Mouse (Mus musculus) forebrain, embryonic 12.5 days (tissue): ENCODE measurements around the gene Fgfr2. TPM values are rescaled to one million over a fixed set of nuclear protein-coding genes. Genes with fewer than 3 reads are reported as not detected.
A peak's percentile ranks its signal among the peaks of the same experiment; 100 is the strongest.

Source experiments
- ATAC-seq: fragments of 200-750 bp; cut with Nextera tagmentation; 2 replicates; pipeline ENCODE4 v1.8.0; 2017; ENCODE audit warnings: moderate TSS enrichment; ENCODE audit not compliant: low FRiP score
- H3K27ac ChIP-seq: fragments of 300-500 bp; sonication (generic); 2 replicates; pipeline ENCODE4 v1.5.1; 2016; ENCODE audit warnings: mild to moderate bottlenecking
- H3K27me3 ChIP-seq: fragments of 300-500 bp; sonication (generic); 2 replicates; pipeline ENCODE4 v1.6.1; 2016; ENCODE audit warnings: mild to moderate bottlenecking
- H3K36me3 ChIP-seq: fragments of 300-500 bp; sonication (generic); replicated peaks from 2 replicates; pipeline ENCODE4 v1.6.1; 2016; ENCODE audit warnings: mild to moderate bottlenecking
- H3K4me1 ChIP-seq: fragments of 300-500 bp; sonication (generic); 2 replicates; pipeline ENCODE4 v1.6.1; 2016
- H3K4me2 ChIP-seq: fragments of 300-500 bp; sonication (generic); 2 replicates; pipeline ENCODE4 v1.6.1; 2016; ENCODE audit warnings: mild to moderate bottlenecking, moderate library complexity
- H3K4me3 ChIP-seq: fragments of 300-500 bp; sonication (generic); replicated peaks from 2 replicates; pipeline ENCODE4 v1.5.1; 2016; ENCODE audit warnings: mild to moderate bottlenecking
- H3K9ac ChIP-seq: fragments of 300-500 bp; sonication (generic); 2 replicates; pipeline ENCODE4 v1.6.1; 2016; ENCODE audit warnings: mild to moderate bottlenecking
- H3K9me3 ChIP-seq: fragments of 300-500 bp; sonication (generic); 2 replicates; pipeline ENCODE4 v1.6.1; 2016
- WGBS: fragments of 180-500 bp; shearing (Covaris S2); methylation state at CpG from one replicate; pipeline ENCODE4 v1.1.7; 2016; 5-methylcytosine and 5-hydroxymethylcytosine counted together
- polyA plus RNA-seq: library from polyadenylated mRNA; unstranded; fragments of >200 nt; fragmentation: Nextera tagmentation; extraction: Ambion mirVana; gene quantifications from 2 replicates; pipeline ENCODE4 v1.2.1, GENCODE M21; 2016

Gene Fgfr2
- polyA plus RNA-seq: 78.4 and 89.6 TPM in 2 replicates

DNA sequence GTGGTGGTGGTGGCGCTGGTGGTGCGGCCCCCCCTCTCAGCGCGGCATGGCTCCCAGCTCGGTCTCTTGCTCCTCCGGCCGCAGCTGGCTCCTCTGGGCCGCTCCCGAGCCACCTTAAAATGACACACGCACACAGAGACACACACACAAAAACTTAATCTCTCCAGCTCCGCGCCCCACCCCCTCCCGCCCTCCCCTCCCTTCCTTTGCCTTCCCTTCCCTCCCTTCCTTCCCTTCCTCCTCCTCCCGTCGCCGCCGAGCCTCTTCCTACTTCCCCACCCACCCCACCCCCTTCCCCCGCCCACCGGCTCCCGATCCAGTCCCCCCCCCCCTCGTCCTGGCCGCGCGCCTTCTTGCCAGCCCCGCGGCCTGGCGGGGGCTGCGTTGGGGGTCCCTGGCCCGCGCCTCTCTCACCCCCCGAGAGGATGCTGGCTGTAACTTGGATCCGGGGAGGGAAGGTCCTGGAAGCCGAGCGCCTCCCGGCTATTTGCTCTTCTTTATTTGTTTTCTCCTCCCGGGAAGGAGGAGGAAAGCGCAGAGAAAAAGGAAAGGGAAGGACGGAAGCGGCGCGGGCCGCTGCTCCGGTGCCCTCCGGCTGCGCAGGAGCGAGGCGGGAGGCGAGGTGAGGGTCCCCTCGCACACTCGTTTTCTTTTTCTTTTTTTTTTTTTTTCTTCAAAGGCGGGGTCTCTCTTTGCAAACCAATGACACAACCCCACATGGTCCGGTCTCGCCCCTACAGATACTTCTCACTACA, at the start of gene Fgfr2:
Gene Fgfr2, minus strand, starts transcription at position 107 of the 755 bp plus-strand sequence.
- Histone ChIP-seq H3K4me2 (peak within 1 kb of the TSS; percentile 97), H3K9me3 (0 out of 2 replicates have a peak, but pooled peaks cover under 1% of the 10 kb centered on the region), H3K27ac (peak within 1 kb of the TSS; percentile 100), H3K4me1 (peaks cover 39% of the 10 kb centered on the region), H3K9ac (peak within 1 kb of the TSS; percentile 98), H3K27me3 (peaks cover 22% of the 10 kb centered on the region), H3K36me3 (no peaks in the 10 kb centered on the region), H3K4me3 (peak within 1 kb of the TSS; percentile 97)
- ATAC-seq: peak; percentile 77
- WGBS: 1% methylated on average over 29 of the region's 53 CpGs

DNA sequence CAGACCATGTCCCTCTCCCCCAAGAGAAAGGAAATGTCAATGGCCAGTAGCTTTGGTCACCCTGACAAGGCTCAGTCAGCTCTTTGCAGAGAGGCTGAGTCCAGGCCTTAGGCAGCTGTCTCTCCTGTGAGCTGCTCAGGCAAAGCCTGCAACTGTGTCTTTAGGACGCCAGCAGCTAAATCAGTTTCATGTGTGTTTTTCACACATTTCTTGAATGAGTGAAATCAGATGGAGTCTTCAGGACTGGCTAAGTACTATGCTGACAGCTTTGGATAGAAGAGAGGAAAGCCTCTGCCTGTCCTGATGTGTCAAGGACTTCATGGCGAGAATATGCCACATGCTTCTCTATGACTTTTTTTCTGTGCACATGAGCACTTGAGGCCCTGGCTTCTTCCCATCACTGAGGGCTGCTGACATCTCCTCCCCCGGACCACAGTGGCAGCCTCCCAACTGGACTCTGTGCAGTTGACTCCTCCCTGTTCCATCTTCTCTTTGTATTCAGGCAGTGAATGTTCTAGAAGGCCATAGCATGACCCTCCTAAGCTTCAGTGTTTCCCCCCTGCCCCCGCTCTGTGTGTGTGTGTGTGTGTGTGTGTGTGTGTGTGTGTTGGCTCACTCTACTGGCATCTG, 48.4 kb upstream of the Fgfr2 start:
- WGBS: 86% methylated on average over 4 of the region's 4 CpGs

DNA sequence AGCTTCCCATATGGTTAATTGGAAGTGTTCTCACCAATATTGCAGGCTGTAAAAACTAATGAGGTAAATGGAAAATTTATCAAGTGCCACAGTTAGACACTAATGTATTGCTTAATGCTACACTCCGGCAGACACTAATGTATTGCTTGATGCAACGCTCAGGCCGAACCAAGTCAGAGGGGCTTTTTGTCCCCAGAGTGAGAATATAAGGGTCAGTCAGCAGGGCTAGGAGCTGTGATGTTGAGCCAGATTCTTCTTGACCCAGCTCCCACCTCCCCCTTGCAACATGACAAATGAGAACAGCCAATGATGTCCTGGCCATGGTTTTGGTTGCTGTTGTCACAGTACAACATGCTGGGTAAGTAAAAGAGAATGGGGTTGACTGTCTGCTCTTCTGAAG, 45.8 kb upstream of the Fgfr2 start:
- Histone ChIP-seq H3K36me3 (no peaks in the 10 kb centered on the region), H3K9me3 (no peaks in the 10 kb centered on the region), H3K4me3 (no peak overlapping the region), H3K4me2 (no peak overlapping the region), H3K27me3 (no peaks in the 10 kb centered on the region), H3K9ac (no peak overlapping the region), H3K4me1 (no peaks in the 10 kb centered on the region), H3K27ac (no peak overlapping the region)
- 90% methylated on average over 3 of the region's 3 CpGs for WGBS
- no peak for ATAC-seq

More for the DNA sequence above, 48.4 kb upstream of the Fgfr2 start:
- Histone ChIP-seq H3K4me3 (no peak overlapping the region), H3K36me3 (no peaks in the 10 kb centered on the region), H3K27ac (no peak overlapping the region), H3K4me2 (no peak overlapping the region), H3K9me3 (no peaks in the 10 kb centered on the region), H3K9ac (no peak overlapping the region), H3K4me1 (no peaks in the 10 kb centered on the region), H3K27me3 (no peaks in the 10 kb centered on the region)
- ATAC-seq: no peak

DNA sequence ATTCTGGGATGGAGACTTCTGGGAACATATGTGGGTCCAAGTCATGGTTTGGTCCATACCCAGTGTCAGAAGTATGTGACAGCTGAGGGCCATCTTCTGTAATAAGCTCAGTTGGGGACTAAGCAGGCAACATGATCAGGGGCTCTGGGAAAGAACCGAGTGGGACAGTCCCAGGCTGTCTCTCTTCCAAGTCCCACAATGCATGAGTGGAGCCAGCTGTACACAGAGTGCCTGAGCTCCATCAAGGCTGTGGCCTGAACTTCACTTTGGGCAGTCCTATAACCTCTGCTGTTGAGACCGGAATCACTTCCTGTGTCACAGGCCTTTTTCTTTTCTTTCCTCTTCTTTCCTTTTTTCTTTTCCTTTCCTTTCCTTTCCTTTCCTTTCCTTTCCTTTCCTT, 44.8 kb upstream of the Fgfr2 start:
- no peaks in the 10 kb centered on the region for H3K27me3 ChIP-seq
- no peak overlapping the region for H3K4me3 ChIP-seq
- WGBS: 81% methylated on average over 2 of the region's 2 CpGs
- no peak overlapping the region for H3K9ac ChIP-seq
- H3K36me3 ChIP-seq: no peaks in the 10 kb centered on the region
- ATAC-seq: no peak
- H3K4me2 ChIP-seq: no peak overlapping the region
- no peaks in the 10 kb centered on the region for H3K9me3 ChIP-seq
- H3K27ac ChIP-seq: no peak overlapping the region
- no peaks in the 10 kb centered on the region for H3K4me1 ChIP-seq

DNA sequence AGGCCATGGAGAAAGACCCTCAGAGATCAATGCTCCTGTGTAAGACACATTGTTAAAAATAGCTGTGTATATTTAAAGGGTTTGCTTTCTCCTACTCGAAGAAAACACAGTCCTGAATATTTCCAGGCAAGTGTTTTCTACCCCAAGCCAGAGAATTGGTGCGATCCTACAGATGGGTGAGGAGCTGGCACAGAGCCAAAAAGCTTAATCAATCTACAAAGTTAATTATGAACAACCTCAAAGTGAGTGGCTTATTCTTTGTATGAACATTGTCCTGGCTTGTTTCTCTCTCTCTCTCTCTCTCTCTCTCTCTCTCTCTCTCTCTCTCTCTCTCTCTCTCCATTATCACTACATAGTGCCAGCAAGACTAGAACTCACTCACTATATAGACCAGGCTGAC, 41.6 kb upstream of the Fgfr2 start:
- no peak overlapping the region for H3K9ac ChIP-seq
- no peaks in the 10 kb centered on the region for H3K4me1 ChIP-seq
- H3K36me3 ChIP-seq: no peaks in the 10 kb centered on the region
- no peak for ATAC-seq
- no peak overlapping the region for H3K4me3 ChIP-seq
- WGBS: 78% methylated on average over 2 of the region's 2 CpGs
- H3K27ac ChIP-seq: no peak overlapping the region
- no peaks in the 10 kb centered on the region for H3K27me3 ChIP-seq
- no peak overlapping the region for H3K4me2 ChIP-seq
- no peaks in the 10 kb centered on the region for H3K9me3 ChIP-seq

DNA sequence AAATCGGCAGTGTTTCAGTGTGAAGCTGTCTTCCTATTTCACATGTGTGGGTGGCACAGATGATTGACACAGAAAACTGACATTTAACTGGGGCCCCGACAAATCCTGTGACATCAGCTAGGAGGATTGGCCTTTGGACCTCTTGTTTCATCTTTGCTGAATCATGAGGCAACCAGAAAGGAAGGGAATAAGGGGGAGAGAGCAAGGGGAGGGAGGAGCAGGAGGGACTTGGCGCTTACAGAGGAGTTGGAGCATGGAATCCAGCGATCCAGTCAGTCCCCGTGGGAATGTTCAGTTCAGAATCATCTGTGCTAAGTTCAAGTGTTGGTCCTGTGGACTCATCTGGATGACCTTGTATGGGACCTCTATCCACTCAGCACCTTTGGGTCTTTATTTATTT, 39.9 kb upstream of the Fgfr2 start:
- no peaks in the 10 kb centered on the region for H3K27me3 ChIP-seq
- H3K4me2 ChIP-seq: no peak overlapping the region
- H3K9me3 ChIP-seq: no peaks in the 10 kb centered on the region
- no peak overlapping the region for H3K4me3 ChIP-seq
- no peaks in the 10 kb centered on the region for H3K36me3 ChIP-seq
- 76% methylated on average over 5 of the region's 5 CpGs for WGBS
- no peak for ATAC-seq
- H3K27ac ChIP-seq: no peak overlapping the region
- no peaks in the 10 kb centered on the region for H3K4me1 ChIP-seq
- H3K9ac ChIP-seq: no peak overlapping the region

DNA sequence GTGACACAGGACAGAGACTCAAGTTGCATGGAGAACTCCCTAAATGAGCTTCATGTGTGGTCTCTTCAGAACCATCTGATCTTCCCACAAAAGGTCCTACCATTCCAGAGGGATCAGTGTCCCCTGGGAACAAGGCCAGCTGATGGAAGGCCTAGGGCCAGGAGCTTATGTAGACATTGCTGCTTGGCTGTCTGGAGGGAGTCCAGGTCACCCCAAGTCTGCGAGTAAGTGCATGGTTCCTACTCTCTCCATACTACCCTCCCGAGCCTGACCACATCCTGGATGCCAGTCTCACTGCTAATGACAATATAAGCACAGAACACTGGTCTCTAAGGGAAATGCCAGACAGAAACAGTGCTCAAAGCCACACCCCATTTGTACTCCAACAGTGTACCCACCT, 39.0 kb upstream of the Fgfr2 start:
- no peaks in the 10 kb centered on the region for H3K9me3 ChIP-seq
- 75% methylated on average over 2 of the region's 2 CpGs for WGBS

DNA sequence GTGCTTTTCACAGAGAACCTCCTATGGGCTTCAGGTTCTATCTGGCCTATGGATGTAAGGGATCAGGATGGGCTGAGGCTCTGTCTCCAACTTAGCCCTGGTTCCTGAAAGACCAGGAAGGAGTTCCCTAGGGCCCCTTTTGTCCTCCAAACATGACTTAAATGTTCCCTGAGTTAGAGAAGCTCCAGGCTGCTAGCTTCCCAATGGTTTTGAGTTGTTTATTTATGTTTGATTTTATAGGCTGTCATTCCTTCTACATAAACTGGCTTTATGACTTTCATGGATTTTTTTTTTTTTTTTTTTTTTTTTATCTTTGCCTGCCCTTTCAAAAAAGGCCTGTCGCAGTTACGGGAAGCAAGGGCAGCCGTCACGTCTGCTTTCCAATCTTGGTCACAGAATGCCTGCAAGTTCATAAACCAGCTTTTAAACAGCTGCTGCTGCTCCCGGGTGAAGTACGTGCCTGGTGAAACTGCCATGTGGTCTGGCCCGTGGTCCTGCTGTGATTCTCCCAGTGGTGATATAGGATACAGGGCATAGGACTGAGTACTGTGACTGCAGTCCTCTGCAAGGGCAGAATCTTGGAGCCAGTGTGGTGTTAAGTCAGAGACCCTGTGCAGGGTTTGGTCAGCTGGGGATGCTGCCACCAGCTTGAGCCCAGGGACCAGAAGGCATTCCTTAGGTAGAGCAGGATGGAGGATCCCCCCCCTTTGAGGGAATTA, 38.4 kb upstream of the Fgfr2 start:
- Histone ChIP-seq H3K4me3 (no peak overlapping the region), H3K27me3 (no peaks in the 10 kb centered on the region), H3K36me3 (no peaks in the 10 kb centered on the region), H3K9me3 (no peaks in the 10 kb centered on the region), H3K4me2 (no peak overlapping the region), H3K27ac (no peak overlapping the region), H3K4me1 (no peaks in the 10 kb centered on the region), H3K9ac (no peak overlapping the region)
- WGBS: 76% methylated on average over 7 of the region's 7 CpGs
- no peak for ATAC-seq

More for the DNA sequence above, 39.0 kb upstream of the Fgfr2 start:
- Histone ChIP-seq H3K4me1 (no peaks in the 10 kb centered on the region), H3K9ac (no peak overlapping the region), H3K27ac (no peak overlapping the region), H3K4me2 (no peak overlapping the region), H3K4me3 (no peak overlapping the region), H3K36me3 (no peaks in the 10 kb centered on the region), H3K27me3 (no peaks in the 10 kb centered on the region)
- no peak for ATAC-seq

DNA sequence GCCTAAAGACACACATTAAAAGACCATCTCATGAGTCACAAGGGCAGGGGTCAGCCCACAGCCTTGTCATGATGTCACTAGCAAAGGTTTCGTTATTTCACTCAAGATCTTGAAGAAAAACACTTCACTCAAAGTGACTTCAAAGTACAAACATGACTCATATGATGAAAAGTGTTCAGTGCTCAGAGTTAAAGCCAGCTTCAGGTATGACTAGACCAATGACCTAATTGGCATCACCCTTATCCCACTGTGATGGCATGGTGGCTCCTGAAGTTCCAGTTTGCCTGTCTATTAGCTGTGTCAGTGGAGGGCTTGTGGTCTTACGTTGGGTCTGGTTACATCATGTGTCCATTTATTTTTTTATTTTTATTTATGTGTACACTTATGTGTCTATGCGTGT, 36.4 kb upstream of the Fgfr2 start:
- no peak overlapping the region for H3K4me3 ChIP-seq
- no peaks in the 10 kb centered on the region for H3K27me3 ChIP-seq
- no peaks in the 10 kb centered on the region for H3K4me1 ChIP-seq
- H3K9ac ChIP-seq: no peak overlapping the region
- H3K9me3 ChIP-seq: no peaks in the 10 kb centered on the region
- H3K4me2 ChIP-seq: no peak overlapping the region
- WGBS: 92% methylated on average over 3 of the region's 3 CpGs
- ATAC-seq: no peak
- no peak overlapping the region for H3K27ac ChIP-seq
- no peaks in the 10 kb centered on the region for H3K36me3 ChIP-seq

DNA sequence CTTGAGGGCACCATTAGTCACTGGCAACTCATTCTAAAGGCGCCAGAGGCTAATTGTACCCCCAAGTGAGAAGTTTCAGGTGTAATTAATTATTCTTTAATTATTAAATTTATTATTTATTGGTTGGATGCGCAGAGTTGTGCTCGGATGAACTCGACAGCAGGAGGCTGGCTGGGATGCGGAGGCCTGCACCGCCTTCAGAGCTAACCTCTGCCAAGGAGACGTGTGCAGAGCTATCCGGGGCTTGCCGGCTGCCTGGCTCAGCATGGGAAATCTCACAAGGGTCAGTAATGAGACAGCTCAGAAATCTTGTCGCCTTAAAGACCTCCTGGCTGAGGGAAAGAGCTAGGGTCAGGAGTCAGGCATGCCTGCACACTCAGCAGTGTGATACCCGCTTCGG, 32.5 kb upstream of the Fgfr2 start:
- Histone ChIP-seq H3K4me1 (no peaks in the 10 kb centered on the region), H3K36me3 (no peaks in the 10 kb centered on the region), H3K27me3 (no peaks in the 10 kb centered on the region), H3K27ac (no peak overlapping the region), H3K4me3 (no peak overlapping the region), H3K9ac (no peak overlapping the region), H3K4me2 (no peak overlapping the region), H3K9me3 (no peaks in the 10 kb centered on the region)
- 78% methylated on average over 12 of the region's 12 CpGs for WGBS
- ATAC-seq: no peak

DNA sequence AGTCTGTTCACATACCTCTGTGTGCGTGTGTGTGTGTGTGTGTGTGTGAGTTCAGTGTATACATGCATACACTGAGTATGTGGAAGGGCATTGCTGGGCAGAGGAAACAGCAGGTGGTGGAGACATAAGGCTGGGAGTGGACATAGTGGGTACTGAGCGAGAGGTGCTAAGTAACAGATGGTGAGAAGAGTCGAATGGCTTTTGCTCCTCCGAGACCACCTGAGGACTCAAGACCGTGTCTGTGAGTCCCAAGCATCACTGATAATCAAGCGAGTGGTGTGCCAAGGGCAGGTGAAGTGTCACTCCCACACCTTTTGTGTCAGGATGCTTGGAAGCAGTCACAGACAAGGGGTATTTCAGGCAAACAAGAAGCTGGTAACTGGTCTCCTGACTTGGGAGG, 31.7 kb upstream of the Fgfr2 start:
- WGBS: 75% methylated on average over 6 of the region's 6 CpGs
- H3K27me3 ChIP-seq: no peaks in the 10 kb centered on the region
- H3K4me3 ChIP-seq: no peak overlapping the region
- ATAC-seq: no peak
- H3K4me2 ChIP-seq: no peak overlapping the region
- no peaks in the 10 kb centered on the region for H3K36me3 ChIP-seq
- H3K9me3 ChIP-seq: no peaks in the 10 kb centered on the region
- H3K4me1 ChIP-seq: no peaks in the 10 kb centered on the region
- H3K27ac ChIP-seq: no peak overlapping the region
- H3K9ac ChIP-seq: no peak overlapping the region

DNA sequence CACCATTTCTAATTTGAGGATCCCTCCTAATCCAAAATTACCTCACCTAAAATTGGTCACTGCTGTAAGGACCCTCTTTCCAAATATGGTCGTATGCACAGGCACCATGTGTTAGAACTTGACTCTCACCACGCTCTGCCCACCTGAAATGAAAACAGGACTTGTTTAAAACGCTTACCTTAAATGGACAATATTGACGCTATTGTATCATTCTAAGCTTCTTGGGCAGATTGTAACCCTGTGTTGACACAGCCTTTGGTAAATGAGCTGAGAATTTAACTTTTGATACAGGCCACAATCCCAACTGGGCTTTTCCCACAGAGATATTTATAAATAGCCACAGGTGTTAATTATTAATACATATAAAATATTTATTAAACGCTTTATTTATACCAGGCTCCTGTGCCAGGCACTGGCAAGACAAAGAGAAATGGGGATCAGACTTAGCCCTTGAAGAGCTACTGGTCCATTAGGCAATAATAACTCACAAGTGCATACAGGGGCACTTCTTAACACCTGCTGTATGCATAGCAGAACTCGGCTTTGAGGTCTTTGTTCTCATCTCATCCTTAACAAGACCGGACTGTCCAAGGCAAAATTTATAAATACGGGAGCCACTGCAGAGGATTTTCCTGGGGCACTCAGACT, 16.7 kb upstream of the Fgfr2 start:
- Histone ChIP-seq H3K27me3 (no peaks in the 10 kb centered on the region), H3K9ac (no peak overlapping the region), H3K4me2 (no peak overlapping the region), H3K4me1 (no peaks in the 10 kb centered on the region), H3K27ac (no peak overlapping the region), H3K36me3 (no peaks in the 10 kb centered on the region), H3K4me3 (no peak overlapping the region), H3K9me3 (no peaks in the 10 kb centered on the region)
- WGBS: 81% methylated on average over 8 of the region's 8 CpGs
- ATAC-seq: no peak
